In genomic region chr9:66116890-66117289, GRCm38 (mm10) we compare ENCODE assay signal across 11 mouse cellular contexts. TPM values are rescaled to one million over a fixed set of nuclear protein-coding genes. Genes with fewer than 3 reads are reported as not detected.
DNase-seq lines count a peak whose midpoint lies in the region; ATAC-seq and TF ChIP-seq lines count a peak whose summit lies in the region.
"Had no signal": no experiment of that assay in that cellular context is flagged by ENCODE, and none has a peak within 500 bp of the region (broad histone marks: within the 10 kb centered on the region; RNA-seq: fewer than 3 reads in every experiment).

No protein-coding gene starts in this region.

- H3K27ac ChIP-seq in lung, postnatal 0 days (ENCODE audit: low read length): peak overlapping the region; percentile 49
- H3K27ac ChIP-seq: heart, embryonic 15.5 days; limb, embryonic 12.5 days had no signal

- TF ChIP-seq EP300 in lung, postnatal 0 days (IDR thresholded peaks at IDR 0.05): no peak

- ATAC-seq in frontal cortex, adult (ENCODE audit: low TSS enrichment): peak; percentile 71
- peak; percentile 79 for ATAC-seq in lung, postnatal 0 days
- peak; percentile 34; the same call in 1 of the 2 replicates for ATAC-seq in granulocyte monocyte progenitor cell, adult 5-6 weeks (replicated peaks; ENCODE audit: poor library complexity, severe bottlenecking)
- ATAC-seq in megakaryocyte-erythroid progenitor cell, adult 5-6 weeks (replicated peaks; ENCODE audit: low FRiP score, low TSS enrichment, poor library complexity, severe bottlenecking): no peak

- WGBS in lung, postnatal 0 days: 53% methylated on average over 8 of the region's 8 CpGs
- 54% methylated on average over 8 of the region's 8 CpGs for WGBS in lung, adult 2 months

- H3K9ac ChIP-seq in lung, postnatal 0 days (replicated peaks; ENCODE audit: low read depth): no peak overlapping the region
- H3K9ac ChIP-seq: heart, embryonic 15.5 days; limb, embryonic 12.5 days had no signal

- no peaks in the 10 kb centered on the region for H3K4me1 ChIP-seq in lung, postnatal 0 days (ENCODE audit: insufficient read depth, low read depth, low read length)
- H3K4me1 ChIP-seq in lung, adult 2 months (ENCODE audit: control insufficient read depth, insufficient read depth, low read length): peaks cover 2% of the 10 kb centered on the region
- H3K4me1 ChIP-seq: heart, embryonic 15.5 days; limb, embryonic 12.5 days had no signal

- TF ChIP-seq CTCF in lung, postnatal 0 days (IDR thresholded peaks at IDR 0.05): no peak
- no peak for TF ChIP-seq CTCF in lung, adult 2 months (IDR thresholded peaks at IDR 0.05; ENCODE audit: insufficient read depth, low read length)

- no peaks in the 10 kb centered on the region for H3K36me3 ChIP-seq in lung, postnatal 0 days (ENCODE audit: insufficient read depth, low read length)

- no peaks in the 10 kb centered on the region for H3K9me3 ChIP-seq in lung, postnatal 0 days (ENCODE audit: low read length)
- H3K9me3 ChIP-seq: heart, embryonic 15.5 days; limb, embryonic 12.5 days had no signal

- H3K4me3 ChIP-seq in lung, postnatal 0 days (ENCODE audit: low read depth, low read length): no peak overlapping the region
- H3K4me3 ChIP-seq in lung, adult 2 months (replicated peaks; ENCODE audit: extremely low read depth, low read depth, low read length): no peak overlapping the region
- H3K4me3 ChIP-seq: heart, embryonic 15.5 days; limb, embryonic 12.5 days had no signal

- TF ChIP-seq POLR2A in lung, adult 2 months (IDR thresholded peaks at IDR 0.05; ENCODE audit: borderline replicate concordance, extremely low read depth, low read depth, low read length): no peak

- no peaks in the 10 kb centered on the region for H3K27me3 ChIP-seq in lung, postnatal 0 days (replicated peaks; ENCODE audit: insufficient read depth, low read length)
- H3K27me3 ChIP-seq: heart, embryonic 15.5 days; limb, embryonic 12.5 days had no signal

- H3K4me2 ChIP-seq in lung, postnatal 0 days (replicated peaks; ENCODE audit: low read depth, low read length): no peak overlapping the region
- H3K4me2 ChIP-seq: heart, embryonic 15.5 days; limb, embryonic 12.5 days had no signal

- DNase-seq in frontal cortex, postnatal 10 days (ENCODE audit: low spot score in 2 of 2): no peak
- DNase-seq in lung, postnatal 0 days (ENCODE audit: low spot score): peak; percentile 73
- no peak for DNase-seq in lung, adult 2 months
- peak; percentile 62 for DNase-seq in retina, embryonic 14.5 days (ENCODE audit: low spot score)
- DNase-seq in testis, postnatal 10 days (ENCODE audit: low spot score): no peak
- DNase-seq: cerebellum, adult 18-20 months had no signal

RNA-seq across cellular contexts. Expression of gene Snx1, which starts 9.5 kb away (rescaled TPM):
- polyA plus RNA-seq in lung, postnatal 0 days (2015; fragmentation: Nextera tagmentation; extraction: Ambion mirVana): 108 and 112 TPM in 2 replicates
- polyA plus RNA-seq in lung, adult 2 months (2012; rRNA removed): 50.7 and 57.3 TPM in 2 replicates
- 71.0 and 93.3 TPM in 2 replicates for total RNA-seq in granulocyte monocyte progenitor cell, adult 5-6 weeks (2014; fragmentation: Nextera tagmentation)
- 109 and 124 TPM in 2 replicates for total RNA-seq in granulocyte monocyte progenitor cell, adult 5-6 weeks (2017)
- total RNA-seq in megakaryocyte-erythroid progenitor cell, adult 5-6 weeks (2014; fragmentation: Nextera tagmentation): 99.7 and 107 TPM in 2 replicates
- total RNA-seq in megakaryocyte-erythroid progenitor cell, adult 5-6 weeks (2017): 114 and 128 TPM in 2 replicates

RNA-seq across cellular contexts. Expression of gene Ciao2a, which starts 9.5 kb away (rescaled TPM):
- polyA plus RNA-seq in lung, postnatal 0 days (2015; fragmentation: Nextera tagmentation; extraction: Ambion mirVana): 110 and 111 TPM in 2 replicates
- 7.3 and 13.0 TPM in 2 replicates for polyA plus RNA-seq in lung, adult 2 months (2012; rRNA removed)
- 237 and 248 TPM in 2 replicates for total RNA-seq in granulocyte monocyte progenitor cell, adult 5-6 weeks (2014; fragmentation: Nextera tagmentation)
- total RNA-seq in granulocyte monocyte progenitor cell, adult 5-6 weeks (2017): 172 and 204 TPM in 2 replicates
- total RNA-seq in megakaryocyte-erythroid progenitor cell, adult 5-6 weeks (2014; fragmentation: Nextera tagmentation): 167 and 182 TPM in 2 replicates
- total RNA-seq in megakaryocyte-erythroid progenitor cell, adult 5-6 weeks (2017): 165 and 169 TPM in 2 replicates

RNA-seq across cellular contexts. Expression of gene Dapk2, which starts 41.1 kb away (rescaled TPM):
- 60.9 and 66.6 TPM in 2 replicates for polyA plus RNA-seq in lung, postnatal 0 days (2015; fragmentation: Nextera tagmentation; extraction: Ambion mirVana)
- 26.7 and 32.8 TPM in 2 replicates for polyA plus RNA-seq in lung, adult 2 months (2012; rRNA removed)
- 0.30 and 0.58 TPM in 2 replicates for total RNA-seq in granulocyte monocyte progenitor cell, adult 5-6 weeks (2014; fragmentation: Nextera tagmentation)
- 0.31 and 1.9 TPM in 2 replicates for total RNA-seq in granulocyte monocyte progenitor cell, adult 5-6 weeks (2017)
- total RNA-seq in megakaryocyte-erythroid progenitor cell, adult 5-6 weeks (2014; fragmentation: Nextera tagmentation): 9.2 and 11.0 TPM in 2 replicates
- 5.2 and 10.3 TPM in 2 replicates for total RNA-seq in megakaryocyte-erythroid progenitor cell, adult 5-6 weeks (2017)

RNA-seq across cellular contexts. Expression of gene Snx22, which starts 47.4 kb away (rescaled TPM):
- 25.7 and 28.3 TPM in 2 replicates for polyA plus RNA-seq in lung, postnatal 0 days (2015; fragmentation: Nextera tagmentation; extraction: Ambion mirVana)
- 14.5 and 18.0 TPM in 2 replicates for polyA plus RNA-seq in lung, adult 2 months (2012; rRNA removed)
- not detected in 2 replicates for total RNA-seq in granulocyte monocyte progenitor cell, adult 5-6 weeks (2014; fragmentation: Nextera tagmentation)
- total RNA-seq in granulocyte monocyte progenitor cell, adult 5-6 weeks (2017): 0.93 and 1.2 TPM in 2 replicates
- total RNA-seq in megakaryocyte-erythroid progenitor cell, adult 5-6 weeks (2014; fragmentation: Nextera tagmentation): 1.3 and 2.2 TPM in 2 replicates
- total RNA-seq in megakaryocyte-erythroid progenitor cell, adult 5-6 weeks (2017): 0.80 and 0.99 TPM in 2 replicates

RNA-seq across cellular contexts. Expression of gene Ppib, which starts 56.9 kb away (rescaled TPM):
- polyA plus RNA-seq in lung, postnatal 0 days (2015; fragmentation: Nextera tagmentation; extraction: Ambion mirVana): 577 and 650 TPM in 2 replicates
- 162 and 176 TPM in 2 replicates for polyA plus RNA-seq in lung, adult 2 months (2012; rRNA removed)
- 543 and 591 TPM in 2 replicates for total RNA-seq in granulocyte monocyte progenitor cell, adult 5-6 weeks (2014; fragmentation: Nextera tagmentation)
- total RNA-seq in granulocyte monocyte progenitor cell, adult 5-6 weeks (2017): 786 and 789 TPM in 2 replicates
- total RNA-seq in megakaryocyte-erythroid progenitor cell, adult 5-6 weeks (2014; fragmentation: Nextera tagmentation): 322 and 412 TPM in 2 replicates
- 561 and 601 TPM in 2 replicates for total RNA-seq in megakaryocyte-erythroid progenitor cell, adult 5-6 weeks (2017)

Comparison
In these comparisons a context has a peak if more than half of its experiments do, and no peak if none do; other contexts are left out.
1. DNase-seq: peak in lung, postnatal 0 days (single experiment) and retina, embryonic 14.5 days (single experiment); none in frontal cortex, postnatal 10 days (0 of 2), lung, adult 2 months (single experiment) and testis, postnatal 10 days (single experiment).